Mouse (Mus musculus): Measurements from ENCODE around the gene Mast4. TPM values are rescaled to one million over a fixed set of nuclear protein-coding genes. Genes with fewer than 3 reads are reported as not detected.

Mast4 gene
- polyA plus RNA-seq, 1 experiment from 2014 or later: 20.3 TPM

- H3K27me3 ChIP-seq (replicated peaks): no peaks in the 10 kb centered on the region
- no peaks in the 10 kb centered on the region for H3K9me3 ChIP-seq
- peak; percentile 48; the same call in 1 of the 2 replicates for ATAC-seq
- H3K27ac ChIP-seq: peak overlapping the region; percentile 29; the same call in 1 of the 2 replicates
- H3K4me3 ChIP-seq (replicated peaks): no peak overlapping the region
- WGBS: 47% methylated on average over 8 of the region's 8 CpGs
- H3K4me1 ChIP-seq (replicated peaks): peaks cover 23% of the 10 kb centered on the region
- H3K36me3 ChIP-seq: no peaks in the 10 kb centered on the region
- no peak overlapping the region for H3K9ac ChIP-seq
- no peak overlapping the region for H3K4me2 ChIP-seq (replicated peaks)
Observed at GRCm38 (mm10) chr13:102877154-102877553, 457.1 kb downstream of the Mast4 start.

GRCm38 (mm10) chr13:102875520-102875919, 458.8 kb downstream of the Mast4 start:
- Histone ChIP-seq H3K4me1 (replicated peaks) (peaks cover 19% of the 10 kb centered on the region), H3K27ac (no peak overlapping the region), H3K9ac (no peak overlapping the region), H3K27me3 (replicated peaks) (no peaks in the 10 kb centered on the region), H3K9me3 (no peaks in the 10 kb centered on the region), H3K4me3 (replicated peaks) (no peak overlapping the region), H3K4me2 (replicated peaks) (no peak overlapping the region), H3K36me3 (no peaks in the 10 kb centered on the region)
- ATAC-seq: no peak
- 56% methylated on average over 8 of the region's 8 CpGs for WGBS

GRCm38 (mm10) chr13:102875144-102875476, 459.2 kb downstream of the Mast4 start:
- Histone ChIP-seq H3K9me3 (no peaks in the 10 kb centered on the region), H3K27ac (no peak overlapping the region), H3K4me3 (replicated peaks) (no peak overlapping the region), H3K4me2 (replicated peaks) (no peak overlapping the region), H3K27me3 (replicated peaks) (no peaks in the 10 kb centered on the region), H3K9ac (no peak overlapping the region), H3K36me3 (no peaks in the 10 kb centered on the region), H3K4me1 (replicated peaks) (peaks cover 19% of the 10 kb centered on the region)
- ATAC-seq: no peak
- 53% methylated on average over 3 of the region's 3 CpGs for WGBS

- H3K9ac ChIP-seq: no peak overlapping the region
- WGBS: 80% methylated on average over 14 of the region's 14 CpGs
- H3K36me3 ChIP-seq: no peaks in the 10 kb centered on the region
- H3K9me3 ChIP-seq: no peaks in the 10 kb centered on the region
- no peaks in the 10 kb centered on the region for H3K27me3 ChIP-seq (replicated peaks)
- H3K4me3 ChIP-seq (replicated peaks): no peak overlapping the region
- H3K27ac ChIP-seq: no peak overlapping the region
- no peak overlapping the region for H3K4me2 ChIP-seq (replicated peaks)
- peaks cover 19% of the 10 kb centered on the region for H3K4me1 ChIP-seq (replicated peaks)
- no peak for ATAC-seq
Observed at GRCm38 (mm10) chr13:102874465-102875143, 459.7 kb downstream of the Mast4 start.

- Histone ChIP-seq H3K27ac (no peak overlapping the region), H3K4me1 (replicated peaks) (peaks cover 14% of the 10 kb centered on the region), H3K4me3 (replicated peaks) (no peak overlapping the region), H3K27me3 (replicated peaks) (no peaks in the 10 kb centered on the region), H3K4me2 (replicated peaks) (no peak overlapping the region), H3K36me3 (no peaks in the 10 kb centered on the region), H3K9me3 (no peaks in the 10 kb centered on the region), H3K9ac (no peak overlapping the region)
- no peak for ATAC-seq
- whole genome bisulfite sequencing: 90% methylated on average over 5 of the region's 5 CpGs
Observed at GRCm38 (mm10) chr13:102873412-102874016, 460.8 kb downstream of the Mast4 start.

- H3K27ac ChIP-seq: no peak overlapping the region
- no peak overlapping the region for H3K9ac ChIP-seq
- no peaks in the 10 kb centered on the region for H3K36me3 ChIP-seq
- no peak overlapping the region for H3K4me2 ChIP-seq (replicated peaks)
- H3K4me1 ChIP-seq (replicated peaks): peaks cover 8% of the 10 kb centered on the region; the same call in 1 of the 2 replicates
- no peaks in the 10 kb centered on the region for H3K27me3 ChIP-seq (replicated peaks)
- H3K9me3 ChIP-seq: no peaks in the 10 kb centered on the region
- 63% methylated on average over 11 of the region's 11 CpGs for WGBS
- no peak for ATAC-seq
- H3K4me3 ChIP-seq (replicated peaks): no peak overlapping the region
Observed at GRCm38 (mm10) chr13:102871380-102872104, 462.8 kb downstream of the Mast4 start.

GRCm38 (mm10) chr13:102869541-102869940, 464.8 kb downstream of the Mast4 start:
- H3K4me1 ChIP-seq (replicated peaks): peaks cover 14% of the 10 kb centered on the region; the same call in 1 of the 2 replicates
- 87% methylated on average over 4 of the region's 4 CpGs for WGBS
- H3K36me3 ChIP-seq: no peaks in the 10 kb centered on the region
- no peak overlapping the region for H3K4me2 ChIP-seq (replicated peaks)
- no peak overlapping the region for H3K4me3 ChIP-seq (replicated peaks)
- H3K9ac ChIP-seq: no peak overlapping the region
- ATAC-seq: no peak
- no peaks in the 10 kb centered on the region for H3K9me3 ChIP-seq
- no peak overlapping the region for H3K27ac ChIP-seq
- H3K27me3 ChIP-seq (replicated peaks): no peaks in the 10 kb centered on the region

GRCm38 (mm10) chr13:102866816-102867215, 467.5 kb downstream of the Mast4 start:
- no peak overlapping the region for H3K9ac ChIP-seq
- no peaks in the 10 kb centered on the region for H3K9me3 ChIP-seq
- no peak overlapping the region for H3K27ac ChIP-seq
- no peaks in the 10 kb centered on the region for H3K36me3 ChIP-seq
- H3K4me1 ChIP-seq (replicated peaks): peaks cover 9% of the 10 kb centered on the region; the same call in 1 of the 2 replicates
- H3K27me3 ChIP-seq (replicated peaks): no peaks in the 10 kb centered on the region
- no peak for ATAC-seq
- H3K4me2 ChIP-seq (replicated peaks): no peak overlapping the region
- H3K4me3 ChIP-seq (replicated peaks): no peak overlapping the region

GRCm38 (mm10) chr13:102865971-102866724, 468.1 kb downstream of the Mast4 start:
- no peaks in the 10 kb centered on the region for H3K9me3 ChIP-seq
- H3K4me3 ChIP-seq (replicated peaks): no peak overlapping the region
- 56% methylated on average over 11 of the region's 11 CpGs for WGBS
- H3K27me3 ChIP-seq (replicated peaks): no peaks in the 10 kb centered on the region
- no peak overlapping the region for H3K9ac ChIP-seq
- 0 out of 2 replicates have a peak, but pooled peaks have one; percentile 28 for ATAC-seq
- H3K27ac ChIP-seq: peak overlapping the region; percentile 59; the same call in 1 of the 2 replicates
- no peaks in the 10 kb centered on the region for H3K36me3 ChIP-seq
- peaks cover 9% of the 10 kb centered on the region; the same call in 1 of the 2 replicates for H3K4me1 ChIP-seq (replicated peaks)
- H3K4me2 ChIP-seq (replicated peaks): no peak overlapping the region

- Histone ChIP-seq H3K4me1 (replicated peaks) (peaks cover 9% of the 10 kb centered on the region; the same call in 1 of the 2 replicates), H3K9me3 (no peaks in the 10 kb centered on the region), H3K9ac (no peak overlapping the region), H3K36me3 (no peaks in the 10 kb centered on the region), H3K27ac (peak overlapping the region; percentile 59; the same call in 1 of the 2 replicates), H3K27me3 (replicated peaks) (no peaks in the 10 kb centered on the region), H3K4me3 (replicated peaks) (no peak overlapping the region), H3K4me2 (replicated peaks) (no peak overlapping the region)
- WGBS: 47% methylated on average over 3 of the region's 3 CpGs
- peak; percentile 45; the same call in 1 of the 2 replicates for ATAC-seq
Observed at GRCm38 (mm10) chr13:102865494-102865893, 468.8 kb downstream of the Mast4 start.

GRCm38 (mm10) chr13:102864840-102865239, 469.5 kb downstream of the Mast4 start:
- Histone ChIP-seq H3K4me2 (replicated peaks) (no peak overlapping the region), H3K9ac (no peak overlapping the region), H3K36me3 (no peaks in the 10 kb centered on the region), H3K27ac (no peak overlapping the region), H3K4me1 (replicated peaks) (peaks cover 9% of the 10 kb centered on the region; the same call in 1 of the 2 replicates), H3K4me3 (replicated peaks) (no peak overlapping the region), H3K27me3 (replicated peaks) (no peaks in the 10 kb centered on the region), H3K9me3 (no peaks in the 10 kb centered on the region)
- no peak for ATAC-seq
- 72% methylated on average over 1 of the region's 1 CpGs for WGBS

- Histone ChIP-seq H3K27ac (no peak overlapping the region), H3K9me3 (no peaks in the 10 kb centered on the region), H3K27me3 (replicated peaks) (no peaks in the 10 kb centered on the region), H3K9ac (no peak overlapping the region), H3K4me3 (replicated peaks) (no peak overlapping the region), H3K4me1 (replicated peaks) (peaks cover 9% of the 10 kb centered on the region; the same call in 1 of the 2 replicates), H3K4me2 (replicated peaks) (no peak overlapping the region), H3K36me3 (no peaks in the 10 kb centered on the region)
- WGBS: 56% methylated on average over 2 of the region's 2 CpGs
- no peak for ATAC-seq
Observed at GRCm38 (mm10) chr13:102864079-102864478, 470.2 kb downstream of the Mast4 start.
